Mouse (Mus musculus): Measurements from ENCODE around the gene Epha7. TPM values are rescaled to one million over a fixed set of nuclear protein-coding genes. Genes with fewer than 3 reads are reported as not detected.

The Epha7 gene
- polyA plus RNA-seq (2015; fragmentation: Nextera tagmentation; extraction: Ambion mirVana) = 10.0 and 12.9 TPM in 2 replicates

DNA sequence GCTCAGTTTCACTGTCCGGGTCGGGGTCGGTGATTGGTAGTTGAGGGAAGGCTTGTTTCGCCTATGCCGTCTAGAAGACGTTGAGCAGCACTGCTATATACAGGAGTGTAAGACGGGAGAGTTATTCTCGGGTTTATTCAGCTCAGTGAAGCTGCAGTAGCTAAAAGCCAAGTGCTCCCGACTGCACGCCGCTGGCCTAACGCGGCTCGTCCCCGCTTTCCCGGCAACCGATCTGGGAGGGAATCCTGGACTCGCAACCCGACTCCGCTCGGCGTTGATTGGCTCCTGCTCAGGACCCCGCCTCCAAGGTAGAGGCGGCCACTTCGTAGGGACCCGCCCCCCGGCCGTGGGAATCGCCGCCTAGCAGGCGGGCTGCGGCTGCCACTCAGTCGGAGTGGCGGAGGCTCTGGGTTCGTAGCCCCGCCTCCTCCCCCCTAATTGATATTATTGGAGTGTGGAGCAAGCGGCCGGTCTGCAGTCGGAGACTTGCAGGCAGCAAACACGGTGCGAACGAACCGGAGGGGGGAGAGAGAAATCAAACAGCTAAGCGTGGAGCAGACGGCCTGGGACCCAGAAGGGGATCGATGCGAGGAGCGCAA lies at the start of gene Epha7:
TSS of gene Epha7 (plus strand) at position 441 of the 599 bp plus-strand sequence.
- DNase-seq (ENCODE audit: low spot score) = peak; percentile 98
- H3K27ac ChIP-seq = peak within 1 kb of the TSS; percentile 84
- no peaks in the 10 kb centered on the region for H3K36me3 ChIP-seq (ENCODE audit: insufficient read depth, low read length)
- no peaks in the 10 kb centered on the region for H3K4me1 ChIP-seq (replicated peaks; ENCODE audit: insufficient read depth, low read length)
- peak within 1 kb of the TSS; percentile 79 for H3K4me2 ChIP-seq (ENCODE audit: low read length)
- peak within 1 kb of the TSS; percentile 83 for H3K4me3 ChIP-seq (replicated peaks; ENCODE audit: low read depth, low read length)
- H3K27me3 ChIP-seq (ENCODE audit: insufficient read depth, low read length) = no peaks in the 10 kb centered on the region
- no peaks in the 10 kb centered on the region for H3K9me3 ChIP-seq (replicated peaks; ENCODE audit: low read length)
- TF ChIP-seq CTCF (IDR thresholded peaks at IDR 0.05; ENCODE audit: low read depth) = no peak
- under 1% methylated on average over 48 of the region's 48 CpGs for WGBS
- peak within 1 kb of the TSS; percentile 72 for H3K9ac ChIP-seq (ENCODE audit: low read depth, low read length)
- ATAC-seq (replicated peaks; ENCODE audit: low FRiP score, low read depth) = peak; percentile 98

DNA sequence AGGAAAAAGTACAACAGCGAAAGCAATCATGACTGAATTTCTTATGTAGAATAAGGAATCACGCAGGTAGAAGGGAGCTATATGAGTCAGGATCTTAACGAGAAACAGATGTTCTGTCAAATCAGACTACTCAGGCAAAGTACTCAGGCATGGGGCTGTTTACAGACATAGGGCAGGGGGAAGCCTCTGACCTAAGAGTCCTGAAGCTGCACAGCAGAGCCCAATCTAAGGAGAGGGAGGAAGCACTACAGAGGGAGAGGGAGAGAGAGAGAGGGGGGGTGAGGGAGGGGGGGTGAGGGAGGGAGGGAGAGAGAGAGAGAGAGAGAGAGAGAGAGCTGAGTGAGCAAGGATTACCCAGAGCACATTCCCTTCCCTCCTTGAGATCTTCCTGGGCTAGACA lies 29.0 kb upstream of the Epha7 start:
- DNase-seq (ENCODE audit: low spot score) = no peak

DNA sequence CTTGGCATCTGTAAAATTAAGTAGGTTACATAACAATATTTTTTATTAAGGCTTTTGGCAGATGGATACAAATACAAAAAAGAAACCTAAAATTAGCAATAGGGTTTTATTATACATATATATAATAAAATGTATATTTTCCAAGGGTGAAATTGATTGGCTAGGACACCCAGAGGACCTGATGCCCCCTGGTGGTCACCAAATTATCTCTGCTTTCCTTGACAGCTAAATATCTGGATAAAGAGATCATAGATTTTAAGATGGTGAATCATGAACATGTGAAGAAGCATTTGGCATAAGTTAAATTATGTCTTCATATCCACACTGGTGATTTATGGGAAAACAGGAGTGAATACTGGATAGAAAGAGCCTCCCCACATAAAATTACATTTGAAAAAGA lies 4.1 kb upstream of the Epha7 start:
- H3K27ac ChIP-seq = no peak overlapping the region
- TF ChIP-seq CTCF (IDR thresholded peaks at IDR 0.05; ENCODE audit: low read depth) = peak; percentile 65
- no peak overlapping the region for H3K9ac ChIP-seq (ENCODE audit: low read depth, low read length)
- H3K9me3 ChIP-seq (replicated peaks; ENCODE audit: low read length) = no peaks in the 10 kb centered on the region
- no peaks in the 10 kb centered on the region for H3K27me3 ChIP-seq (ENCODE audit: insufficient read depth, low read length)
- ATAC-seq (replicated peaks; ENCODE audit: low FRiP score, low read depth) (no peak), DNase-seq (ENCODE audit: low spot score) (peak; percentile 63)
- no peaks in the 10 kb centered on the region for H3K36me3 ChIP-seq (ENCODE audit: insufficient read depth, low read length)
- H3K4me1 ChIP-seq (replicated peaks; ENCODE audit: insufficient read depth, low read length) = no peaks in the 10 kb centered on the region
- H3K4me3 ChIP-seq (replicated peaks; ENCODE audit: low read depth, low read length) = no peak overlapping the region
- no peak overlapping the region for H3K4me2 ChIP-seq (ENCODE audit: low read length)

More for the DNA sequence above, 29.0 kb upstream of the Epha7 start:
- no peaks in the 10 kb centered on the region for H3K27me3 ChIP-seq (ENCODE audit: insufficient read depth, low read length)
- H3K27ac ChIP-seq = no peak overlapping the region
- no peak for ATAC-seq (replicated peaks; ENCODE audit: low FRiP score, low read depth)
- WGBS = 32% methylated on average over 3 of the region's 3 CpGs
- H3K4me3 ChIP-seq (replicated peaks; ENCODE audit: low read depth, low read length) = no peak overlapping the region
- H3K4me2 ChIP-seq (ENCODE audit: low read length) = no peak overlapping the region
- no peaks in the 10 kb centered on the region for H3K36me3 ChIP-seq (ENCODE audit: insufficient read depth, low read length)
- no peak overlapping the region for H3K9ac ChIP-seq (ENCODE audit: low read depth, low read length)
- no peaks in the 10 kb centered on the region for H3K4me1 ChIP-seq (replicated peaks; ENCODE audit: insufficient read depth, low read length)
- no peaks in the 10 kb centered on the region for H3K9me3 ChIP-seq (replicated peaks; ENCODE audit: low read length)
- TF ChIP-seq CTCF (IDR thresholded peaks at IDR 0.05; ENCODE audit: low read depth) = no peak

DNA sequence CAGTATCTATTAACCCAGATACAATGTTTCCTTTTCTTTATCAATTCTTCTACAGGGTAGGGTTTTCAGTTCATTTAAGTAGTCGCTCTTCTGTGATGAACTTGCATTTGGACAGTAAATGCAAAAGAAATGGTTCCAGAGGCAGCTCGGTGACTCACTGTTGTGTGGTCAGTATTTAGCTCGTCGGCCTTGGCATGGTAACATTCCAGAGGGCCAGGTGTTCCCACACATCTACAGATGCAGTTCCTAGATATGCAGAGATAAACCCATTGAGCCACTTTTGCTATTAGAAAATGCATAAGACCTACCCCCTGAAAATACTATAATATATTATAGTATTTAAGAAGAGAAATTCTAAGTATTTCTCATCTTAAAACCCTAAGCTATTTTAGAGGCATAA lies 3.2 kb upstream of the Epha7 start:
- DNase-seq (ENCODE audit: low spot score) = no peak
- no peak overlapping the region for H3K4me3 ChIP-seq (replicated peaks; ENCODE audit: low read depth, low read length)
- WGBS = 67% methylated on average over 4 of the region's 4 CpGs
- no peak overlapping the region for H3K27ac ChIP-seq
- no peaks in the 10 kb centered on the region for H3K27me3 ChIP-seq (ENCODE audit: insufficient read depth, low read length)
- no peaks in the 10 kb centered on the region for H3K9me3 ChIP-seq (replicated peaks; ENCODE audit: low read length)
- no peak for TF ChIP-seq CTCF (IDR thresholded peaks at IDR 0.05; ENCODE audit: low read depth)
- no peak overlapping the region for H3K9ac ChIP-seq (ENCODE audit: low read depth, low read length)
- H3K36me3 ChIP-seq (ENCODE audit: insufficient read depth, low read length) = no peaks in the 10 kb centered on the region
- H3K4me1 ChIP-seq (replicated peaks; ENCODE audit: insufficient read depth, low read length) = no peaks in the 10 kb centered on the region
- no peak for ATAC-seq (replicated peaks; ENCODE audit: low FRiP score, low read depth)
- no peak overlapping the region for H3K4me2 ChIP-seq (ENCODE audit: low read length)

DNA sequence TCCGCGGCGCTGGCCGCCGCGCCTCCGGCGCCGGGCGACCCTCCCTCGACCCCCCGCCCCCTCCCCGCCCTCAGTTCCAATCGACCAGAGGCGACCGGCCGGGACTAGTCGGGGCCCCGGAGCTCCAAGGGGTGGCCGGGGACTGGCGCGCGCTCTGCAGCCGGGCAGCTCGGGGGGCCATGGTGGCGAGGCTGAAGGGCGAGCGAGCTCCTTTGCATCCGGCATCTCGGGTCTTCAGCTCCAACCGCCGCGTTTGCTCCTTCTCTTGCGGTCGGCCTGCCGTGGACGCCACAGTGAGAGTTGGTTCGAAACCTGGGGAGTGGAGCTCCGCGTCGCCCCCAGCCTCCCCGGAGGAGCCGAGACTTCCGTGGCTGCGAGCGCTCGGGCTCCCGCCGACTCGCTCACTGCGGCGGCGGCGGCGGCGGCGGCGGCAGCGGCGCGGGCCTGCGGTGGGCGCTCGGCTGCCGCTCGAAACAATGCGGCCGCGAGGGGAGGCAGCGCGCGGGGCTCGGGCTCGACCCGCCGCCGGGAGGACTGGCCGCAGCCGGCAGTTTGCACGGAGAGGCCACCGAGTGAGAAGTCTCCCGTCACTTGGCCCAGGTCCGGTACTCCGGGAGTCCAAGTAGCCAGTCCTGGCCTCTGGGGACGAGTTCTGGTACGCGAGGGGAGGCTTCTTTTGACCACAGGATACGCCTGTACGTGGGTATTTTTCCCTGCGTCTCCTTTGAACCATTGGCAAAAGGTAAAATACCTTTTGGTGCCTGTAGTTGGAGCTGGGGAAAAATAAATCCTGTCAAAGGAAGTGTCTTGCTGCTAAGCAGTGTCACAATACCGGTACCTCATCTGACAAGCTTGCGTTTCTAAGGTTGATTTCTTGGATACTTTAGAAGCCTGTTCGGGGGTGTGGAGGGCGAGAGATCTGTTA lies 882 bp downstream of the Epha7 start:
- WGBS = under 1% methylated on average over 53 of the region's 94 CpGs
- no peaks in the 10 kb centered on the region for H3K9me3 ChIP-seq (replicated peaks; ENCODE audit: low read length)
- peak overlapping the region; percentile 79 for H3K4me2 ChIP-seq (ENCODE audit: low read length)
- H3K27me3 ChIP-seq (ENCODE audit: insufficient read depth, low read length) = no peaks in the 10 kb centered on the region
- peak overlapping the region; percentile 84 for H3K27ac ChIP-seq
- peak overlapping the region; percentile 83 for H3K4me3 ChIP-seq (replicated peaks; ENCODE audit: low read depth, low read length)
- H3K9ac ChIP-seq (ENCODE audit: low read depth, low read length) = peak overlapping the region; percentile 72
- ATAC-seq (replicated peaks; ENCODE audit: low FRiP score, low read depth) (peak; percentile 27), DNase-seq (ENCODE audit: low spot score) (peak; percentile 54)
- no peaks in the 10 kb centered on the region for H3K36me3 ChIP-seq (ENCODE audit: insufficient read depth, low read length)
- no peak for TF ChIP-seq CTCF (IDR thresholded peaks at IDR 0.05; ENCODE audit: low read depth)
- no peaks in the 10 kb centered on the region for H3K4me1 ChIP-seq (replicated peaks; ENCODE audit: insufficient read depth, low read length)

DNA sequence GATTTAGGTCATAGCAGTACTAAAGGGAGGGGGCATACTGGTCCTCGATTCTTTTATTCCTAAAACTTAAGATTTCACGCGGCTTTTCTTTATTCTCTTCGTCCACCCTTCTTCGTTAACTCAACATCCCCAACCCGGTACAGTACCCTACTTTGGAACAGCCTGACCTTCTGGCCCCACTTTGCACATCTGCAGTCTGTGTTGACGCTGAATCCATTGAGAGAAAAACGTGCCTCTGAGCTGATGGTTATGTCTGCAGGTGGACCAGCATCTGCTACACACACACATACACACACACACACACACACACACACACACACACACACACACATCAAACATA lies 1.5 kb downstream of the Epha7 start:
- no peak overlapping the region for H3K9ac ChIP-seq (ENCODE audit: low read depth, low read length)

More for the DNA sequence above, 1.5 kb downstream of the Epha7 start:
- Histone ChIP-seq H3K36me3 (ENCODE audit: insufficient read depth, low read length) (no peaks in the 10 kb centered on the region), H3K4me3 (replicated peaks; ENCODE audit: low read depth, low read length) (peak overlapping the region; percentile 83), H3K4me2 (ENCODE audit: low read length) (peak overlapping the region; percentile 79), H3K27ac (0 out of 2 replicates have a peak overlapping the region, but pooled peaks have one; percentile 58), H3K4me1 (replicated peaks; ENCODE audit: insufficient read depth, low read length) (no peaks in the 10 kb centered on the region), H3K27me3 (ENCODE audit: insufficient read depth, low read length) (no peaks in the 10 kb centered on the region), H3K9me3 (replicated peaks; ENCODE audit: low read length) (no peaks in the 10 kb centered on the region)
- ATAC-seq (replicated peaks; ENCODE audit: low FRiP score, low read depth) (no peak), DNase-seq (ENCODE audit: low spot score) (no peak)
- TF ChIP-seq CTCF (IDR thresholded peaks at IDR 0.05; ENCODE audit: low read depth) = no peak
- WGBS = 2% methylated on average over 8 of the region's 8 CpGs
